Mouse (Mus musculus): Measurements from ENCODE around the gene Cdc6. TPM values are rescaled to one million over a fixed set of nuclear protein-coding genes. Genes with fewer than 3 reads are reported as not detected.
A peak's percentile ranks its signal among the peaks of the same experiment; 100 is the strongest.

Cdc6 gene
- polyA plus RNA-seq, 1 experiment from 2014 or later = 54.7 TPM

GRCm38 (mm10) chr11:98941826-98942550 is 34.4 kb downstream of the Cdc6 start:
- DNase-seq (ENCODE audit: low spot score) (peak; percentile 87), ATAC-seq (replicated peaks; ENCODE audit: low FRiP score) (peak; percentile 62)
- Histone ChIP-seq H3K36me3 (ENCODE audit: control insufficient read depth, insufficient read depth, low read length) (no peaks in the 10 kb centered on the region), H3K9me3 (ENCODE audit: control insufficient read depth, low read length) (no peaks in the 10 kb centered on the region), H3K4me3 (ENCODE audit: low read depth, low read length) (peak overlapping the region; percentile 46), H3K4me1 (replicated peaks; ENCODE audit: control insufficient read depth, insufficient read depth, low read length) (peaks cover 43% of the 10 kb centered on the region), H3K9ac (ENCODE audit: low read length) (peak overlapping the region; percentile 67), H3K27me3 (ENCODE audit: control insufficient read depth, insufficient read depth, low read length) (no peaks in the 10 kb centered on the region), H3K27ac (ENCODE audit: low read depth, low read length) (peak overlapping the region; percentile 82), H3K4me2 (ENCODE audit: low read depth, low read length, severe bottlenecking) (peak overlapping the region; percentile 89)
- 3% methylated on average over 15 of the region's 15 CpGs for WGBS

GRCm38 (mm10) chr11:98942555-98942922 is 34.9 kb downstream of the Cdc6 start:
- Histone ChIP-seq H3K27ac (ENCODE audit: low read depth, low read length) (peak overlapping the region; percentile 82), H3K4me2 (ENCODE audit: low read depth, low read length, severe bottlenecking) (peak overlapping the region; percentile 89), H3K9me3 (ENCODE audit: control insufficient read depth, low read length) (no peaks in the 10 kb centered on the region), H3K4me3 (ENCODE audit: low read depth, low read length) (peak overlapping the region; percentile 46), H3K9ac (ENCODE audit: low read length) (peak overlapping the region; percentile 67), H3K4me1 (replicated peaks; ENCODE audit: control insufficient read depth, insufficient read depth, low read length) (peaks cover 43% of the 10 kb centered on the region), H3K27me3 (ENCODE audit: control insufficient read depth, insufficient read depth, low read length) (no peaks in the 10 kb centered on the region), H3K36me3 (ENCODE audit: control insufficient read depth, insufficient read depth, low read length) (no peaks in the 10 kb centered on the region)
- ATAC-seq (replicated peaks; ENCODE audit: low FRiP score) = no peak
- DNase-seq (ENCODE audit: low spot score) = no peak
- WGBS = 72% methylated on average over 3 of the region's 3 CpGs

- Histone ChIP-seq H3K9ac (ENCODE audit: low read length) (no peak overlapping the region), H3K4me2 (ENCODE audit: low read depth, low read length, severe bottlenecking) (no peak overlapping the region), H3K27me3 (ENCODE audit: control insufficient read depth, insufficient read depth, low read length) (no peaks in the 10 kb centered on the region), H3K4me3 (ENCODE audit: low read depth, low read length) (no peak overlapping the region), H3K4me1 (replicated peaks; ENCODE audit: control insufficient read depth, insufficient read depth, low read length) (peaks cover 39% of the 10 kb centered on the region), H3K27ac (ENCODE audit: low read depth, low read length) (peak overlapping the region; percentile 82; the same call in 1 of the 2 replicates), H3K36me3 (ENCODE audit: control insufficient read depth, insufficient read depth, low read length) (no peaks in the 10 kb centered on the region), H3K9me3 (ENCODE audit: control insufficient read depth, low read length) (no peaks in the 10 kb centered on the region)
- WGBS = 80% methylated on average over 8 of the region's 8 CpGs
- ATAC-seq (replicated peaks; ENCODE audit: low FRiP score) (no peak), DNase-seq (ENCODE audit: low spot score) (no peak)
Measured at GRCm38 (mm10) chr11:98942923-98943641, 35.5 kb downstream of the Cdc6 start.

- H3K36me3 ChIP-seq (ENCODE audit: control insufficient read depth, insufficient read depth, low read length) = no peaks in the 10 kb centered on the region
- no peaks in the 10 kb centered on the region for H3K9me3 ChIP-seq (ENCODE audit: control insufficient read depth, low read length)
- H3K27ac ChIP-seq (ENCODE audit: low read depth, low read length) = peak overlapping the region; percentile 41
- H3K4me2 ChIP-seq (ENCODE audit: low read depth, low read length, severe bottlenecking) = no peak overlapping the region
- no peak overlapping the region for H3K4me3 ChIP-seq (ENCODE audit: low read depth, low read length)
- peak overlapping the region; percentile 37; the same call in 1 of the 2 replicates for H3K9ac ChIP-seq (ENCODE audit: low read length)
- H3K4me1 ChIP-seq (replicated peaks; ENCODE audit: control insufficient read depth, insufficient read depth, low read length) = peaks cover 33% of the 10 kb centered on the region
- H3K27me3 ChIP-seq (ENCODE audit: control insufficient read depth, insufficient read depth, low read length) = no peaks in the 10 kb centered on the region
- ATAC-seq (replicated peaks; ENCODE audit: low FRiP score) = no peak
- DNase-seq (ENCODE audit: low spot score) = no peak
- WGBS = 35% methylated on average over 14 of the region's 14 CpGs
Measured at GRCm38 (mm10) chr11:98943741-98944461, 36.3 kb downstream of the Cdc6 start.

GRCm38 (mm10) chr11:98944897-98945604 is 37.5 kb downstream of the Cdc6 start:
- DNase-seq (ENCODE audit: low spot score) = no peak
- no peaks in the 10 kb centered on the region for H3K36me3 ChIP-seq (ENCODE audit: control insufficient read depth, insufficient read depth, low read length)
- H3K4me2 ChIP-seq (ENCODE audit: low read depth, low read length, severe bottlenecking) = no peak overlapping the region
- no peaks in the 10 kb centered on the region for H3K27me3 ChIP-seq (ENCODE audit: control insufficient read depth, insufficient read depth, low read length)
- H3K4me3 ChIP-seq (ENCODE audit: low read depth, low read length) = no peak overlapping the region
- ATAC-seq (replicated peaks; ENCODE audit: low FRiP score) = no peak
- H3K9me3 ChIP-seq (ENCODE audit: control insufficient read depth, low read length) = no peaks in the 10 kb centered on the region
- no peak overlapping the region for H3K9ac ChIP-seq (ENCODE audit: low read length)
- 30% methylated on average over 11 of the region's 11 CpGs for WGBS
- peaks cover 32% of the 10 kb centered on the region for H3K4me1 ChIP-seq (replicated peaks; ENCODE audit: control insufficient read depth, insufficient read depth, low read length)
- no peak overlapping the region for H3K27ac ChIP-seq (ENCODE audit: low read depth, low read length)

GRCm38 (mm10) chr11:98945605-98945977 is 38.0 kb downstream of the Cdc6 start:
- ATAC-seq (replicated peaks; ENCODE audit: low FRiP score) (no peak), DNase-seq (ENCODE audit: low spot score) (no peak)
- Histone ChIP-seq H3K27ac (ENCODE audit: low read depth, low read length) (no peak overlapping the region), H3K4me1 (replicated peaks; ENCODE audit: control insufficient read depth, insufficient read depth, low read length) (peaks cover 29% of the 10 kb centered on the region), H3K4me2 (ENCODE audit: low read depth, low read length, severe bottlenecking) (no peak overlapping the region), H3K36me3 (ENCODE audit: control insufficient read depth, insufficient read depth, low read length) (no peaks in the 10 kb centered on the region), H3K9me3 (ENCODE audit: control insufficient read depth, low read length) (no peaks in the 10 kb centered on the region), H3K9ac (ENCODE audit: low read length) (no peak overlapping the region), H3K27me3 (ENCODE audit: control insufficient read depth, insufficient read depth, low read length) (no peaks in the 10 kb centered on the region), H3K4me3 (ENCODE audit: low read depth, low read length) (no peak overlapping the region)
- WGBS = 61% methylated on average over 3 of the region's 3 CpGs

GRCm38 (mm10) chr11:98947969-98948569 is 40.5 kb downstream of the Cdc6 start:
- Histone ChIP-seq H3K36me3 (ENCODE audit: control insufficient read depth, insufficient read depth, low read length) (no peaks in the 10 kb centered on the region), H3K9me3 (ENCODE audit: control insufficient read depth, low read length) (no peaks in the 10 kb centered on the region), H3K4me3 (ENCODE audit: low read depth, low read length) (no peak overlapping the region), H3K27me3 (ENCODE audit: control insufficient read depth, insufficient read depth, low read length) (no peaks in the 10 kb centered on the region), H3K4me1 (replicated peaks; ENCODE audit: control insufficient read depth, insufficient read depth, low read length) (peaks cover 15% of the 10 kb centered on the region), H3K27ac (ENCODE audit: low read depth, low read length) (no peak overlapping the region), H3K9ac (ENCODE audit: low read length) (no peak overlapping the region), H3K4me2 (ENCODE audit: low read depth, low read length, severe bottlenecking) (no peak overlapping the region)
- ATAC-seq (replicated peaks; ENCODE audit: low FRiP score) = no peak
- no peak for DNase-seq (ENCODE audit: low spot score)
- WGBS = 92% methylated on average over 18 of the region's 18 CpGs
